Mouse (Mus musculus) spleen, adult 12 weeks (tissue): Measurements from ENCODE around the gene Barx2.

ENCODE experiments used
- DNase-seq: peaks from one replicate; pipeline ENCODE4 v3.0.0; 2022; ENCODE audit warnings: low spot score

Barx2 gene

DNA sequence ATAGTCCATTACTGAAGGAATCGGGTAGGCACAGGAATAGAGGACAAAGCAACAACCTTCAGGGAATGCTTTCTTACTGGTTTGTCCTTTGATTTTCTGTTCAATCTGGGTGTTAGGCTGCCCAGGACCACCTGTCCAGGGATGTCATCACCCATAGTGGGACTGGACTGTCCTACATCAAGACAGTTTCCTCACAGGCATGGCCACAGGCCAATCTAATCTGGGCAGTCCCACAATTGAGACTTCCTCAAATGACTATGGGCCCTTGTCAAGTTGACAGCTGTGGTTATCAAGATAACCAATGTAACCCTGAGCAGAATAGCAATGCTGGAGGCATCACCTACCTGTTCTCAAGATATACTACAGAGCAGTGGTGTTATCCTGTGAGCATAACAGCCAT, 110.6 kb downstream of the Barx2 start:
- DNase-seq, result no peak
